Mouse (Mus musculus) yolk sac, embryonic 10.5 days (tissue): ENCODE data around the gene Dyrk1a.
"Not testable (repeated sequence)": the region's sequence is repeated elsewhere in the genome, so short reads cannot be mapped to it uniquely, and the experiment has no call there.

Experiments
- DNase-seq: peaks from one replicate; pipeline ENCODE4 v3.0.0-alpha.2; 2017; ENCODE audit warnings: low spot score

Dyrk1a gene

DNA sequence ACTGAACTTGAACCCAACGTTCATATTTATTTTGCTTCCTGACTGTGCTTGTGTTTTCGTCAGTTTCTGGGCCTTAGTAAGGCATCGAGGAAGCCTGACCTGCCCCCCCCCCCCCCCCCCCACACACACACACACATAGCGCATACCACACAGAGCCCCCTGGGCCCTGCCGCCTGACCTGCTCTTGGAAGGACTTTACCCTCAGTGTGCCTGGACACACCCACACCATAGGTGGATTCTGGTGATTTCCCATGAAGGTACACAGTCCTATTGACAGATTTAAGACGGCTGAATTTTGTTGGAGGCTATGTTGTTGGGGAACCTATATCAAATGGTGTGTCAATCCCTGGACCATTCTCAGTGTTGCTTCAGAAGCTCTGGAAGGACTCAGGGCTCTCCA is 63.2 kb downstream of the Dyrk1a start:
- peak; percentile 48 for DNase-seq

DNA sequence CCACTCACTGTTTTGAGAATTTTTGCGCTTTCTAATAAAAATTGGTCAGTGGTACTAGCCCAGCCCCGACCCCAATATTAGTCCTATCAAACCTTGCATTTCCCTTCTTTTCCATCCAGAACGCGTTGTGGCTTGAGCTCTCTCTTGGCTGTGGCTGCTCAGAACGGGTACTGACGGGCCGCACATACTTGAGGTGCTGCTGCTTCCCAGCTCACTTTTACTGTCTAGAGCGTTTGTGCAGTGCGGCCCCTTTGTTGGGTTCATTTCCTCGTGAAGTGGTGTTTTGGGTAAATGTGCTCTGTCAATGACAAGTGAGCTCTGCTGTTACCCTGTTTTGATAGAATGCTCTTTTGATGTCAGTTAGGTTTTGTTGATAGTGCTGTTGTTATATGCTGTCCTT is 67.6 kb downstream of the Dyrk1a start:
- DNase-seq = no peak

DNA sequence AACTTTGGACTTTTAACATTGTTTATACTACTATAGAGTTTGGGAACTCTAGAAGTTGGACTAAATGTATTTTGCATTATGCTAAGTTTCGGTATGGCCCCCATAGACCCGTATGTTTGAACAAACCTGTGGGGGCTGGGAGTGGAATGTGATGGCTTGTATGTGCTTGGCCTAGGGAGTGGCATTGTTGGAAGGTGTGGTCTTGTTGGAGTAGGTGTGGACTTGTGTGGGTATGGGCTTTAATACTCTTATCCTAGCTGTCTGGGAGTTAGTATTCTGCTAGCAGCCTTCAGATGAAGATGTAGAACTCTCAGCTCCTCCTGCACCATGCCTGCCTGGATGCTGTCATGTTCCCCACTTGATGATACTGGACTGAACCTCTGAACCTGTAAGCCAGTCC is 72.0 kb downstream of the Dyrk1a start:
- no peak for DNase-seq

DNA sequence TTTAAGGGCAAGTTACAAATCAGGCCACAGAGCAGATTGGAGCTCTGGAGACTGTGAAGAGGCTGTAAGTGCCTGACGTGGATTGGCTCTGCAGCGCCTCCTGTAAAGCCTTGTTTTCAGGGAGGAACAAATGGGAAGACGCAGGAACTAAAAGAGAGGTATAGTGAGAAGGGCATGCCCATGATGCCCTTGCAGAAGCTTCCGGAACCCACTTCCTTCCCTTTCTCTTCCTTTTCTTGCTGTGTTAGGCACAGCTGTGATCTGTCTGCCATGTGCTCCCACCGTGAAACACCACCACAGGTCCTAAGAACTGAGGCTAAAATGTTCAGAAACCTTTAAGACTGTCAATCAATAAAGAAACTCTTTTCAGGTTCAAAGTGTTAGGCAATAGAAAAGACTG is 77.3 kb downstream of the Dyrk1a start:
- DNase-seq = no peak

DNA sequence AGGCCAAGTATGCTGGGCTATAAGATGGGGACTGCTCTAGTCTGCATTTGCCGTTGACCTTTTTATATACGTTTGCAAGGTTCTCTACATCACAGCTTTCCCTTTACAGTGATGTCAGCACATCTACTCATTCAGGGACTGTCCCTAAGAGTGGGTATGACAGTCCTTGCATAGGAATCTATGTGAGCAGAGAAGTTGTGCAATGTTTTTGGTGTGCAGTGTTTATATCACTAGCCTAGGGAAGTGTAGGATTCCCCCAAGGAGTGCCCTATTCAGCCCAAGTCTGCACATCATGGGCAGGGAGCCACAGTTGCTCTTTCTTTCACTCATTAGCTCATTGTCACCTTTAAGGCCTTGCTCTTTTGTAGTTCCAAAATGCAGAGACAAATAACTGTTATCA is 78.1 kb downstream of the Dyrk1a start:
- DNase-seq = no peak

DNA sequence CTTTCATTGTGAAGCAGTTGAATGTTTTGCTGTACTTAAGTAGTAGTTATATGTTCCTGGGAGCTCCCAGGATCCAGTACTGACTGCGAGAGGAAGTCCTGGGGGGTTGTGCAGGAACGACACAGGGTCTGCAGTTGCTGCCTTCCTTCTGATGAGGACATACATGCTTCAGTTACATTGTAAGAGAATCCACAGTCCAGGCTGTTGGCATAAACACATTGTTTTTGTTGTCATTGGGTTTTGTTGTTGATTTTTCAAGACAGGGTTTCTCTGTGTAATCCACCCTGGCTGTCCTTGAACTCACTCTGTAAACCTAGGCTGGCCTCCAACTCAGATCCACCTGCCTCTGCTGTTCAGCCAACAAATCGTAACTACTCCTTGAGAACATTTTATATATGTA is 80.1 kb downstream of the Dyrk1a start:
- DNase-seq = no peak

DNA sequence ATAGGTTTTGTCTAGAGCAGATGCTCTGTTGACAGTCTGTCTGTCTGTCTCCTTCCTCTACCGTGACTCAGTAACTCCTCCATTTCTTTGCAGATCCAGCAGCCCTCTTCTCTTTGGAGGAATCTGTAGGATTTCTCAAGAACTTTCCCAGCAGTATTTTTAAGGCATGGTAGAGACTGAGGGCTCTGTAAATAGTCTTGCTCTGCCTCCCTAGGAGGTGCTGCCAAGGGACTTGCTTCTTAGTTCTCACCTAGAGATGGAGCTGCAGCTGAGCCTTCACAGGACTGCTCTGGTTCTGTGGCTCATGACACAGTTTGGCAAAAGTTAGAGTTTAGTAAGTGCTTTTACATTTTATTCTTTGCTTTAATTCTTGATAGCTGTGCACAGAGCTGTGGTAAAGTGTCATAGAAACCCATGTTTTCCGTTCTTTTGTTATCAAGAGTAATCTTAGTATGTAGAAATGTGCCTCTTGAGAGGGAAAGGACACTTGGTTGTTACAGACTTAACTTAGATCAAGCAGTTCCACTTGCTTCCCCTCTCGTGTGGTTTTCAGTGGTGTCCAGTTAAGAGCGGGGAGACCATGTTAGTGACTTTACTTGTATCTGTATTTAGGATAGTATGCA is 82.4 kb downstream of the Dyrk1a start:
- no peak for DNase-seq

DNA sequence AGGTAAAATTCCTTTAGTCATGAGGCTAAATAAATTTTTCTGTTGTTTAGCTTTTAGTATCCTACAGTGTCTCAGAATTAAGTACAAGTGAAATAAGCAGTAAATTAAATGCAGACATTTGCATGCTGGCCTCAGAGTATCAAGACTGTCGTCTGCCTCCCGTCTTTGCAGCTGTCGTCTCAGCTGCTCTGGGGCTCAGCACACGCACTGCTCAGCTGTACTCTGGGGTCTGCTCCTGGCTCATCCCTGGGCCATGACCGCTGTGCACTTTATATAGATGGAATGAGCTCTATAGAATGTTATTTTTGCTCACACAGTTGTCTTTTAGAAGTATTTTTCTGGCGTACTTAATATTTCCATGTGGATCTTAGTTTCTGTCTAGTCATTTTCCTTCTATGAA is 85.3 kb downstream of the Dyrk1a start:
- no peak for DNase-seq

DNA sequence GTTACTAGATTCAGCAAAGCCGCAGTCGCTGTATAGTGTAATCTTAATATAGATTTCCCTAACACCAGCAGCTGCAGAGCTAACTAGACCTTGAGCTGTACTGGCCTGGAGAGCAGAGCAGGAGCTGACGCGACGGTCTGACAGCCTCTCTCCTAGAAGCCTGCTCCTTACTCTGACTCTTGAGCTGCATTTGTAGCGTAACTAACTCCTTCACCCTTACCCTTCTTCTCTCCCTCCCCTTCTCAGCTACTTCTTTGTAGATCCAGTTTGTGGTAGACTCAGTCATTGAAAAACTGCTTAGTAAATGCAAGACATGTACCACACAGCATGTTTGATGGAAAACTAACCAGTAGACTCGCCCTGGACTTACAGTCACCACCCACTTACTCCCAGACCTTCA is 87.1 kb downstream of the Dyrk1a start:
- no peak for DNase-seq

DNA sequence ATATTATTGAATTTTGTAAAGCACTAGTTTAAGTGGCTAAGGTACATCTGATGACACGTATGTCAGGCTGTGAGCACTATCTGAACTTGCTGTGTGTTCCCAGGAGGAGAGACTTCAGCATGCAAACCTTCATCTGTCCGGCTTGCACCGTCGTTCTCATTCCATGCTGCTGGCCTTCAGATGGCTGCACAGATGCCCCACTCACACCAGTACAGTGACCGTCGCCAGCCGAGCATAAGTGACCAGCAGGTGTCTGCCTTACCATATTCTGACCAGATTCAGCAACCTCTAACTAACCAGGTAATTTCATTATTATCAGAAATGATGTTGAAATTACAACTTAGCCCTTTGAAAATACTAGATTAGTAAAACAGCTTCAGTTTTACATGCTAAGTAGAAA is 89.6 kb downstream of the Dyrk1a start:
- DNase-seq = no peak

DNA sequence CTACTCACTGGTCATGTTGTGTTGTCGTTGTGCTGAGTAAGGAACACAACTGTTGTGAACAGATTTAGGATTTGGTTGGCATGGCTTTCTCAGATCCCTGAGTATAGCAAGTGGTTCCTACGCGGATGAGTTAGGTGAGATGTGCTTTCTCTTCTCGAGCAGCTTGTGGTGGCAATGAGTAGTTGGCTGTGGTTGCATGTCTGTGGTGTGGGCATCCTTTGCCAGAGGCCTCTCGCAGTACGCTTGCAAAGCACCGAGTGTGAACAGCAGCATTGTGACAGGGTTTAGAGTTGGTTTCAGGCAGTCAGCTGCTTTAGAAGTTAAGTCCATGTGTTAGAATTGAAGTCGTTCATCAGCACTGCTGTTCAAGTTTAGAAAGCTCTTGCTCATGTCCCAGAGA is 90.4 kb downstream of the Dyrk1a start:
- no peak for DNase-seq

DNA sequence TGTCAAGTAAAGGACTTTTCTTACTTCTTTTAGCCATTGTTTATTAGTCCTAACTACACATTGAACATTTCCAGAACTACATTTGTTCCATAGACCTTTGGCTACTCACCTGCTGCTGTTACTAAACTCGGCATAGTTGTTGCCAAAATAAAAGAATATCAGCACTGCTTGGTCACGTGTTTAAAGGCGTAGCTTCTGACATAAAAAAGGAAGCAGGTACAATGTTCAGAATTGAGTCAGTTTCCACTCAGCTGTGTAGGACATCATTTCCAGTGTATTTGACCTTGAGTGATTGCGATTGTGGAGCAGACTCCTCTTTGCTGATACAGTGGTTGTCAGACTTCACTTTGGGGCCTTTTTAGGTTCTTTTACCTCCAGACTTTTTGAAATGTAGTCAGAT is 97.7 kb downstream of the Dyrk1a start:
- DNase-seq = no peak

DNA sequence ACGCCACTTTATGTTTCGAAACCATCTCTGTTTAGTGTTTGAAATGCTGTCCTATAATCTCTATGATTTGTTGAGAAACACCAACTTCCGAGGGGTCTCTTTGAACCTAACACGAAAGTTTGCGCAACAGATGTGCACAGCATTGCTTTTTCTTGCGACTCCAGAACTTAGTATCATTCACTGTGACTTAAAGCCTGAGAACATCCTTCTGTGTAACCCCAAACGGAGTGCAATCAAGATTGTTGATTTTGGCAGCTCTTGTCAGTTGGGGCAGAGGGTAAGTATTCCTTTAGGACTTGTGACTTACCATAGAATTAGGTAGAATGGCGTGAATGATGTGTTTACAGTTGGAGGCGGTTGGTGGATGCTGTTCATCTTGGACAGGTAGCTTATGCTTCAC is 101.5 kb downstream of the Dyrk1a start:
- DNase-seq = no peak

DNA sequence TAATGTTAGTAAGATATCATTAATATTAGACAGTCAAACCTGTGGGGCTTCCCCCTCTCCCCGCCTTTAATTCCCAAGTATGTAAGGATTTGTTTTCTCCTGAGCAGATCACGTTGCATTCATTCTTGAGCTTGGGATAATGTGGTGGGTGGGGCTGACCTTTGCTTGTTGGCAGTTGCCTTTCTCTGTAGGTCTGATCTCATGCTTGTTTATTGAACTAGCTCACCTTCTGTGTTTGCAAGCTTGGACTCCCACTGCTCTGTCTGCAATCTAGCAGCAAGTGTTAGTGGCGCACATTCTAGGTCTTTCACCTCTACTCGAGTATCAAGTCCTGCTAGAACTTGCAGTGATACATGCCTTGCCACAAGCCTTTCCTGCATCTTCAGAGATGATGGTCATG is 111.1 kb downstream of the Dyrk1a start:
- DNase-seq = peak; percentile 68

DNA sequence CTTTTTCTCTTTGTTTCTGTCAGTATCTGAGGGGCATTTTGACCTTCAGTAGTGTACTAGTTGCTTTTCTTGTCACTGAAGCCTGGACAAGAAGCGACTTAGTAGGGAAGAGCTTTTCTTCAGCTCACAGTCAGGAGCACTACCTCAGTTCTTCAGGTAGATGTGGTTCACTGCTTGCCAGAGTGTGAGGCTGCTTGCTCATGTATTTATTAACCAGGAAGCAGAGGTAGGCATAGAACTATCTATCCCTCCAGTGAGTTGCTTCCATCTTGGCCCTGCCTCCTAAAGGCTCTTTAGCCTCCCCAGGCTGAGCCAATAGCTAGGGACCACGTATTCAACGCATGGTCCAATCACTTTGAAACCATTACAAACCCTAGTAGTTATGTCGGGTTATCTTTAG is 112.0 kb downstream of the Dyrk1a start:
- no peak for DNase-seq

DNA sequence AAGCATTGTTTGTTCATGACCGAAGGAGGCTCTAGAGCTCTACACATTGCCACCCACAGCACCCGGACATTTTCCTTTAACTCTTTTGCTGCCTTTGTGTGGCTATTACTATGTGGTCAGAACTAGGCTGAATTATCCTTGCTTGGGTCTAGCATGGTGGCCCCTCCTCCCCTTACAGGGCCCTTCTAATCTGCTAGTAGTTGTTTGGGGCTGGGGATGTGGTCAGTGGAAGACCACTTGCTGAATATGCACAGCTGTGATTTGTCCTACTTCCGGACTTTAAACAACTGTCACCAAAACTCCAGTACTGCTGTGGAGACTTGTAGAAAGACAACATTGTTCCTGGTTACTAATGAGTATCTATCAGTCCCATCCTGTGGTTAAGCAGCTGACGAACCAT is 114.2 kb downstream of the Dyrk1a start:
- no peak for DNase-seq

DNA sequence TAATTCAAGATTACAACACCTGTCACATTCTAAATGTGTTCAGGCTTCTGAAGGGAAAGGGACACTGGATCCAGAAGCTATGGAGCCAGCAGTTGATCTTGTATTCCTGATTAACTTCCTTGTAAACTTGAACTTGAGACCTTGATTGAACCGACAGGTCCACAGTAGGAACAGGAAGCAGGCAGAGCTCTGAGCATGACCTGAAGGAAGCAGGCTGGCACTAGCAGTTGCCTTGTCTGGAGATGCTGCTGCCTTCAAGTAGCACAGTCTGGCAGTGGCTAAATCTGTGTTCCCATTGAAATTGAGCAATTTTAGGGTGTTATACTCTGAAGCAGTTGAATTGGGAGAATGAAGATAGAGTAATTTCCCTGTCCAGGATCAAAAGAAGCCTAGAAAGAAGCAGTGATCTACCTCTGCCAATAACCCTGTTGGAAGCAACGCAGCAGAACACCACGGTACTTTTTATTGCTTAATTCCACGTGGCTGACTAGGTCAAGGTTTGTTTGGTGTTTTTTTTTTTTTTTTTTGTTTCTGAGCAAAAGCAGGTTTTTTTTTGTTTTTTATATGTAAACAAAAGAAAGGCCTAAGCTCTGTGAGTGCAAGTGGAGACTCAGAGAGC is 124.0 kb downstream of the Dyrk1a start:
- DNase-seq = no peak

DNA sequence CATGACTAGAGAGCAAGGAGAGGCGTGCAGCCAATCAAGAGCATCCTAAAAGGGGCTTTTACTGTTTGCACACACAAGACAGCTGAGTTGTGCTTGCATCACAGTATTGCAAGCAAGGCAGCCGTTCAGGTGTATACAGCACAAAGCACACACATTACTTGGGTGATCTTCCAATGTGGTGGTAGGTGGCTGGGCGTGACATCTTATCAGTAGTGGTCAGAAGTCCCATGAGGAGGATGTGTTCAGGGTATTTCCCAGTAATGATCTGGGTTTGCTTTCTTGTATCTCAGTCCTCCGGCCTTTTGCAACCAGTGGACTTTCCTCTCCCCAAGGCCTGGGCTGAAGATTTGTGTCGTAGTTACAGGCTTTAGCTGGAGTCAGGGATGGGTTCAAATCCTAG is 127.7 kb downstream of the Dyrk1a start:
- DNase-seq = no peak

DNA sequence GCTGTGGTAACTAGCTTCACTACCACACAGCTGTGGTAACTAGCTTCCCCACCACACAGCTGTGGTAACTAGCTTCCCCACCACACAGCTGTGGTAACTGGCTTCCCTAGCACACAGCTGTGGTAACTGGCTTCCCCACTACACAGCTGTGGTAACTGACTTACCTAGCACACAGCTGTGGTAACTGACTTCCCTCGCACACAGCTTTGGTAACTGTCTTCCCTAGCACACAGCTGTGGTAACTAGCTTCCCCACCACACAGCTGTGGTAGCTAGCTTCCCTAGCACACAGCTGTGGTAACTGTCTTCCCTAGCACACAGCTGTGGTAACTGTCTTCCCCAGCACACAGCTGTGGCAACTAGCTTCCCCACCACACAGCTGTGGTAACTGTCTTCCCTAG is 128.4 kb downstream of the Dyrk1a start:
- DNase-seq = not testable (repeated sequence)

DNA sequence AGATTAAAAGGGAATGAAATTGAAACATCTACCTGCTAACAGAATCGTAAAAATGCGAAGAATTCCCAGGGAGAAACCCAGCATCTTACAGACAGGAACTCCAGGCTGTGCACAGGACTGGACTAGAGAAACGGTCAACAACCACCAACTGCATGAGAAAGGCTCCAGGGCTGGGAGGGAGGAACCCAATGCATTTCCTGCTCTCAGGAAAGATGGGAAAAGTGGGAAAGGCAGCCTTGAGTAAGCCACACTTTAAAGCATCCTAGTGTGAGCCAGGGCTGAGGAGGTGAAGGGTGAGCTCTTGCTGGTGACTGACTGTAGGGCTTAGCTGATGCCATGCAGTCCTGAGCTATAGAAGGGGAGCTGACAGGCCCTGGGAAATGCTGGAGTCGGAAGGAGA is 131.3 kb downstream of the Dyrk1a start:
- no peak for DNase-seq

DNA sequence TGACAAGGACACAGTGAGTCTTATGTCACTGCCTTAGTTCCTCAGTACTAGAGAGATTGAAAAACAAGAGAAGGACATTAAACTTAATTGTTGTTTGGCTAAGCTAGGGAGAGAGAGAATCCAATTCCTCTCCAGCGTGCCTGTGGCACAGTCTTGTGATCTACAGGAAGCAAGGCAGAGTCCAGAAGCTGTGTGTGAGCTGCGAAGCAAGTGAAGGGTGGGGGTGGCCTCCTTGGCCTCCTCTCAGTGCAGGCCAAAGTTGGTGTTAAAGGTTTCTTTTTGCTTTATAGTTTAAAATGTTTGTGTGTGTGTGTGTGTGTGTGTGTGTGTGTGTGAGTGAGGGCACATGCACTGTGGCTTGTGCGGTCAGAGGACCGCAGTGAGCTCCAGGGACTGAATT is 132.2 kb downstream of the Dyrk1a start:
- DNase-seq = no peak

DNA sequence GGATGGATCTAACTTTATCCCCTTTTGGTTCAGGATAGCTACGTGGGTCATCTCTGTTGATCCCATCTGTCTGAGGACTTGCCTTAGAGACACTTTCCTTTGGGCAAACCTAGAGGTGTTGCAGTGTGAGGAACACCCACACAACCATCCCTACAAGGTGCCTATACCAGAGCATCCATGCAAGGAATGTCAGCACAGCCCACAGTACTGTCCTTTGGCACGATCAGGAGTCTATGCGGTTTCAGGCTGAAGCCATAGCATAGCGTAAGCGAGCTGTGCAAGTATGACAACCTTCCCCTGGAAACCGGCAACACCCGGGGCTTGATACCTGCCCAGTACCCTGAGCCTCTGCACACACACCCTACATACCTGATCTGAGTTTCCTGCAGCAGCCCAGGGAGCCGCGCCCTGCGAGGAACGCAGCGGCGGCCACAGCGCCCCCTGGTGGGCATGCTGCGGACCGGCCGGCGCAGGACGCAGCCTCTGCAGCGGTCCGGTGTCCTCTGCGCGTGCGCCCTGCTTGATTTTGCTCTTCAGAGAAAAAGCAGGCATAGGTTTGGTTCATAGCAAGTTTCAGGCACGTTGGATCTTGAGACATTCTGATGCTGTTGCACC is 143.8 kb downstream of the Dyrk1a start:
- peak; percentile 56 for DNase-seq

DNA sequence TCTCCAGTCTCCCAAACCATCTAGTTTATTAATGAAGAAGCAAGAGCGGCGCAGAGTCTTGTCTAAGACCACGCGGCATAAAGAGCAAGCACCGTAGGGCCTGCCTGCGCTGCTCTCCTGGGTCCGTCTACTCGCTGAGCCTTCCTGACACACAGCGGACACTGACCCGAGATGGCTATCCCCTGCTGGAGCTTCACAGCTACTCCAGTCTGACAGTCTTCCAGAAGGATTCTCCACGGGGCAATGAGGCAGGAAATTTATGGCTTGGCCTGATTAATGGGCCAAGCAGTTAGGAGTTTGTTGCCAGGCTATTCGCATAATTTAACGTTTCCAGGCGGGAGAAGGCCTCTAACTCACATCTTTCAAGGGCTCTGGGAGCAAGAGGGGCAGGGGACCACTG is 144.7 kb downstream of the Dyrk1a start:
- no peak for DNase-seq

DNA sequence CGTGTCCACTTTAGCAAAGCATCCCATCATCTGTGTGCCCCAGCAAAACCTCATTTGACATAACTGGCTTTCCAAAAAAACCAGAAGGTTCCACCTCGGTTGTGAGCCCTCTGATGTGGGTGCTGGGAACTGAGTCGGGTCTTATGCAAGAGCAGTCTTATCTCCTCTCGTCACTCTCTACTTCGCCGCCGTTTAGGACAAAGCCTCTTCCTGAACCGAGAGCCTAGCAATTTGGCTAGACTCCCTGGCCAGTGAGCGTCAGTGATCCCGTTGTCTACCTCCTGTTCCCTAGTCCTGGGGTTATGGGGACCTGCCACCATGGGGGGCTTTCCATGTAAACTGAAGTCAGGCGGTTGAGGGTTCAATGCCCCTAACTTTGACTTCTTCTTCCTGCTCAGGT is 147.2 kb downstream of the Dyrk1a start:
- DNase-seq = no peak
